Mouse (Mus musculus) thymus, adult 2 months (tissue): ENCODE results near the gene Strap. TPM values are rescaled to one million over a fixed set of nuclear protein-coding genes. Genes with fewer than 3 reads are reported as not detected.

Experiments
- DNase-seq: peaks from one replicate; pipeline ENCODE4 v3.0.0; 2021
- H3K27ac ChIP-seq: fragments of 200-500 bp; 2 replicates; pipeline ENCODE4 v1.5.1; 2012; ENCODE audit warnings: low read length, control low read depth; ENCODE audit not compliant: control insufficient read depth, insufficient read depth
- H3K27me3 ChIP-seq: fragments of 200-500 bp; 2 replicates; pipeline ENCODE4 v1.6.1; 2012; ENCODE audit warnings: mild to moderate bottlenecking, low read length, moderate library complexity, mixed read lengths; ENCODE audit not compliant: control insufficient read depth, insufficient read depth
- H3K36me3 ChIP-seq: fragments of 200-500 bp; 2 replicates; pipeline ENCODE4 v1.6.1; 2012; ENCODE audit warnings: mild to moderate bottlenecking, low read length, moderate library complexity; ENCODE audit not compliant: control insufficient read depth, insufficient read depth
- H3K4me1 ChIP-seq: fragments of 200-500 bp; replicated peaks from 2 replicates; pipeline ENCODE4 v1.6.1; 2012; ENCODE audit warnings: low read length; ENCODE audit not compliant: control insufficient read depth, insufficient read depth
- H3K4me3 ChIP-seq: fragments of 200-500 bp; 2 replicates; pipeline ENCODE4 v1.5.1; 2012; ENCODE audit warnings: mild to moderate bottlenecking, low read length, control low read depth, moderate library complexity; ENCODE audit not compliant: control insufficient read depth, insufficient read depth
- CTCF ChIP-seq: fragments of 200-500 bp; IDR thresholded peaks from 2 replicates; pipeline ENCODE4 v1.5.1; 2012; ENCODE audit warnings: mild to moderate bottlenecking, control low read depth, low read length, moderate library complexity, borderline replicate concordance; ENCODE audit not compliant: control insufficient read depth, poor library complexity, insufficient read depth; ENCODE audit errors: extremely low read depth
- POLR2A ChIP-seq: fragments of 200-500 bp; IDR thresholded peaks from 2 replicates; pipeline ENCODE4 v1.6.1; 2012; ENCODE audit warnings: mild to moderate bottlenecking, low read length, control low read depth, moderate library complexity; ENCODE audit not compliant: control insufficient read depth, poor library complexity, insufficient read depth; ENCODE audit errors: extremely low read depth
- WGBS: fragments of 180-500 bp; shearing (Covaris S2); methylation state at CpG from one replicate; pipeline ENCODE4 v1.1.7; 2018; 5-methylcytosine and 5-hydroxymethylcytosine counted together
- polyA plus RNA-seq: library from polyadenylated mRNA; depleted of rRNA; stranded (reverse); fragments of >200 nt; gene quantifications from 2 replicates; pipeline ENCODE4 v1.2.3, GENCODE M21; 2012

The Strap gene
- polyA plus RNA-seq, 1 experiment, result 39.9 TPM

- no peak for DNase-seq
- Histone ChIP-seq H3K27ac (no peak overlapping the region), H3K27me3 (no peaks in the 10 kb centered on the region), H3K4me3 (no peak overlapping the region), H3K36me3 (no peaks in the 10 kb centered on the region), H3K4me1 (no peaks in the 10 kb centered on the region)
- no peak for TF ChIP-seq POLR2A
- TF ChIP-seq CTCF, result no peak
- 95% methylated on average over 8 of the region's 8 CpGs for WGBS
Observed at GRCm38 (mm10) chr6:137695046-137695445, 39.8 kb upstream of the Strap start.

- H3K36me3 ChIP-seq, result no peaks in the 10 kb centered on the region
- no peaks in the 10 kb centered on the region for H3K4me1 ChIP-seq
- no peak overlapping the region for H3K27ac ChIP-seq
- no peak overlapping the region for H3K4me3 ChIP-seq
- TF ChIP-seq POLR2A, result no peak
- TF ChIP-seq CTCF, result no peak
- no peak for DNase-seq
- WGBS, result 36% methylated on average over 8 of the region's 8 CpGs
- H3K27me3 ChIP-seq, result no peaks in the 10 kb centered on the region
Observed at GRCm38 (mm10) chr6:137696445-137697204, 38.3 kb upstream of the Strap start.

- no peaks in the 10 kb centered on the region for H3K27me3 ChIP-seq
- DNase-seq, result no peak
- 60% methylated on average over 7 of the region's 7 CpGs for WGBS
- no peak for TF ChIP-seq POLR2A
- no peak for TF ChIP-seq CTCF
- no peaks in the 10 kb centered on the region for H3K36me3 ChIP-seq
- H3K27ac ChIP-seq, result no peak overlapping the region
- H3K4me3 ChIP-seq, result no peak overlapping the region
- H3K4me1 ChIP-seq, result no peaks in the 10 kb centered on the region; the same call in 1 of the 2 replicates
Observed at GRCm38 (mm10) chr6:137699434-137699833, 35.4 kb upstream of the Strap start.

GRCm38 (mm10) chr6:137702186-137702585 is 32.7 kb upstream of the Strap start:
- no peak for DNase-seq
- H3K27ac ChIP-seq, result no peak overlapping the region
- no peaks in the 10 kb centered on the region; the same call in 1 of the 2 replicates for H3K4me1 ChIP-seq
- H3K27me3 ChIP-seq, result no peaks in the 10 kb centered on the region
- WGBS, result 81% methylated on average over 3 of the region's 3 CpGs
- TF ChIP-seq POLR2A, result no peak
- TF ChIP-seq CTCF, result no peak
- H3K36me3 ChIP-seq, result no peaks in the 10 kb centered on the region
- H3K4me3 ChIP-seq, result no peak overlapping the region

GRCm38 (mm10) chr6:137702918-137703317 is 32.0 kb upstream of the Strap start:
- TF ChIP-seq CTCF (no peak), POLR2A (no peak)
- no peak for DNase-seq
- 82% methylated on average over 4 of the region's 4 CpGs for WGBS
- no peaks in the 10 kb centered on the region; the same call in 1 of the 2 replicates for H3K4me1 ChIP-seq
- no peaks in the 10 kb centered on the region for H3K36me3 ChIP-seq
- no peaks in the 10 kb centered on the region for H3K27me3 ChIP-seq
- no peak overlapping the region for H3K4me3 ChIP-seq
- no peak overlapping the region for H3K27ac ChIP-seq

GRCm38 (mm10) chr6:137703431-137703830 is 31.4 kb upstream of the Strap start:
- Histone ChIP-seq H3K27ac (no peak overlapping the region), H3K4me3 (no peak overlapping the region), H3K36me3 (no peaks in the 10 kb centered on the region), H3K4me1 (no peaks in the 10 kb centered on the region; the same call in 1 of the 2 replicates), H3K27me3 (no peaks in the 10 kb centered on the region)
- TF ChIP-seq POLR2A, result no peak
- TF ChIP-seq CTCF, result no peak
- DNase-seq, result no peak
- WGBS, result 94% methylated on average over 7 of the region's 7 CpGs

- TF ChIP-seq CTCF, result no peak
- TF ChIP-seq POLR2A, result no peak
- no peak overlapping the region for H3K4me3 ChIP-seq
- no peaks in the 10 kb centered on the region for H3K27me3 ChIP-seq
- no peaks in the 10 kb centered on the region; the same call in 1 of the 2 replicates for H3K4me1 ChIP-seq
- no peak overlapping the region for H3K27ac ChIP-seq
- DNase-seq, result no peak
- H3K36me3 ChIP-seq, result no peaks in the 10 kb centered on the region
- WGBS, result 58% methylated on average over 25 of the region's 25 CpGs
Observed at GRCm38 (mm10) chr6:137704300-137704939, 30.5 kb upstream of the Strap start.
